Mouse (Mus musculus): Measurements from ENCODE around the gene Tnip3. TPM values are rescaled to one million over a fixed set of nuclear protein-coding genes. Genes with fewer than 3 reads are reported as not detected.

Tnip3 gene
- 0.06 TPM in 1 of 2 replicates, not detected in the other for polyA plus RNA-seq (2015; fragmentation: Nextera tagmentation; extraction: Ambion mirVana)

- WGBS: 78% methylated on average over 5 of the region's 5 CpGs
- no peak within 1 kb of the TSS for H3K9ac ChIP-seq
- H3K4me1 ChIP-seq: no peaks in the 10 kb centered on the region
- no peaks in the 10 kb centered on the region for H3K9me3 ChIP-seq
- no peak for ATAC-seq (ENCODE audit: insufficient number of reproducible peaks, low FRiP score, low TSS enrichment, low read depth)
- H3K4me3 ChIP-seq: no peak within 1 kb of the TSS
- H3K36me3 ChIP-seq: no peaks in the 10 kb centered on the region
- no peak within 1 kb of the TSS for H3K4me2 ChIP-seq
- no peak within 1 kb of the TSS for H3K27ac ChIP-seq
- H3K27me3 ChIP-seq: no peaks in the 10 kb centered on the region
Measured at GRCm38 (mm10) chr6:65525192-65525591, at the start of gene Tnip3. Gene Tnip3, plus strand, starts transcription at chr6:65525313.

GRCm38 (mm10) chr6:65498786-65499185 is 26.3 kb upstream of the Tnip3 start:
- Histone ChIP-seq H3K9me3 (no peaks in the 10 kb centered on the region), H3K9ac (no peak overlapping the region), H3K4me1 (no peaks in the 10 kb centered on the region), H3K27me3 (no peaks in the 10 kb centered on the region), H3K27ac (no peak overlapping the region), H3K4me2 (no peak overlapping the region), H3K4me3 (no peak overlapping the region), H3K36me3 (no peaks in the 10 kb centered on the region)
- ATAC-seq (ENCODE audit: insufficient number of reproducible peaks, low FRiP score, low TSS enrichment, low read depth): no peak

- H3K36me3 ChIP-seq: no peaks in the 10 kb centered on the region
- H3K9ac ChIP-seq: no peak overlapping the region
- H3K27ac ChIP-seq: no peak overlapping the region
- WGBS: 43% methylated on average over 4 of the region's 4 CpGs
- H3K4me3 ChIP-seq: no peak overlapping the region
- no peak for ATAC-seq (ENCODE audit: insufficient number of reproducible peaks, low FRiP score, low TSS enrichment, low read depth)
- H3K4me1 ChIP-seq: no peaks in the 10 kb centered on the region
- no peaks in the 10 kb centered on the region for H3K27me3 ChIP-seq
- H3K4me2 ChIP-seq: no peak overlapping the region
- no peaks in the 10 kb centered on the region for H3K9me3 ChIP-seq
Measured at GRCm38 (mm10) chr6:65510051-65510669, 15.0 kb upstream of the Tnip3 start.

- H3K4me1 ChIP-seq: no peaks in the 10 kb centered on the region
- H3K4me2 ChIP-seq: no peak overlapping the region
- no peak overlapping the region for H3K27ac ChIP-seq
- H3K9ac ChIP-seq: no peak overlapping the region
- WGBS: 86% methylated on average over 3 of the region's 3 CpGs
- no peaks in the 10 kb centered on the region for H3K9me3 ChIP-seq
- no peak for ATAC-seq (ENCODE audit: insufficient number of reproducible peaks, low FRiP score, low TSS enrichment, low read depth)
- no peaks in the 10 kb centered on the region for H3K36me3 ChIP-seq
- no peak overlapping the region for H3K4me3 ChIP-seq
- no peaks in the 10 kb centered on the region for H3K27me3 ChIP-seq
Measured at GRCm38 (mm10) chr6:65513813-65514212, 11.3 kb upstream of the Tnip3 start.

- Histone ChIP-seq H3K27me3 (no peaks in the 10 kb centered on the region), H3K36me3 (no peaks in the 10 kb centered on the region), H3K27ac (no peak overlapping the region), H3K4me1 (no peaks in the 10 kb centered on the region), H3K9ac (no peak overlapping the region), H3K4me3 (no peak overlapping the region), H3K4me2 (no peak overlapping the region), H3K9me3 (no peaks in the 10 kb centered on the region)
- WGBS: 82% methylated on average over 8 of the region's 8 CpGs
- no peak for ATAC-seq (ENCODE audit: insufficient number of reproducible peaks, low FRiP score, low TSS enrichment, low read depth)
Measured at GRCm38 (mm10) chr6:65516759-65517158, 8.4 kb upstream of the Tnip3 start.

- Histone ChIP-seq H3K36me3 (no peaks in the 10 kb centered on the region), H3K9ac (no peak overlapping the region), H3K27ac (no peak overlapping the region), H3K4me1 (no peaks in the 10 kb centered on the region), H3K4me3 (no peak overlapping the region), H3K27me3 (no peaks in the 10 kb centered on the region), H3K9me3 (no peaks in the 10 kb centered on the region), H3K4me2 (no peak overlapping the region)
- no peak for ATAC-seq (ENCODE audit: insufficient number of reproducible peaks, low FRiP score, low TSS enrichment, low read depth)
- 70% methylated on average over 3 of the region's 3 CpGs for WGBS
Measured at GRCm38 (mm10) chr6:65520821-65521220, 4.3 kb upstream of the Tnip3 start.

- no peak overlapping the region for H3K4me3 ChIP-seq
- H3K9ac ChIP-seq: no peak overlapping the region
- H3K4me2 ChIP-seq: no peak overlapping the region
- ATAC-seq (ENCODE audit: insufficient number of reproducible peaks, low FRiP score, low TSS enrichment, low read depth): no peak
- no peaks in the 10 kb centered on the region for H3K9me3 ChIP-seq
- no peaks in the 10 kb centered on the region for H3K27me3 ChIP-seq
- no peaks in the 10 kb centered on the region for H3K4me1 ChIP-seq
- H3K27ac ChIP-seq: no peak overlapping the region
- no peaks in the 10 kb centered on the region for H3K36me3 ChIP-seq
- 61% methylated on average over 1 of the region's 1 CpGs for WGBS
Measured at GRCm38 (mm10) chr6:65527892-65528291, 2.8 kb downstream of the Tnip3 start.

GRCm38 (mm10) chr6:65531232-65531848 is 6.2 kb downstream of the Tnip3 start:
- 67% methylated on average over 3 of the region's 3 CpGs for WGBS
- H3K27ac ChIP-seq: no peak overlapping the region
- no peaks in the 10 kb centered on the region for H3K9me3 ChIP-seq
- H3K36me3 ChIP-seq: no peaks in the 10 kb centered on the region
- ATAC-seq (ENCODE audit: insufficient number of reproducible peaks, low FRiP score, low TSS enrichment, low read depth): no peak
- H3K4me2 ChIP-seq: no peak overlapping the region
- no peaks in the 10 kb centered on the region for H3K27me3 ChIP-seq
- no peak overlapping the region for H3K9ac ChIP-seq
- no peaks in the 10 kb centered on the region for H3K4me1 ChIP-seq
- H3K4me3 ChIP-seq: no peak overlapping the region

- Histone ChIP-seq H3K9me3 (no peaks in the 10 kb centered on the region), H3K4me1 (no peaks in the 10 kb centered on the region), H3K9ac (no peak overlapping the region), H3K4me2 (no peak overlapping the region), H3K27me3 (no peaks in the 10 kb centered on the region), H3K36me3 (no peaks in the 10 kb centered on the region), H3K4me3 (no peak overlapping the region), H3K27ac (no peak overlapping the region)
- ATAC-seq (ENCODE audit: insufficient number of reproducible peaks, low FRiP score, low TSS enrichment, low read depth): no peak
- WGBS: 88% methylated on average over 1 of the region's 1 CpGs
Measured at GRCm38 (mm10) chr6:65533687-65534086, 8.6 kb downstream of the Tnip3 start.

GRCm38 (mm10) chr6:65537327-65537884 is 12.3 kb downstream of the Tnip3 start:
- H3K4me1 ChIP-seq: 0 out of 2 replicates have a peak, but pooled peaks cover 3% of the 10 kb centered on the region
- ATAC-seq (ENCODE audit: insufficient number of reproducible peaks, low FRiP score, low TSS enrichment, low read depth): no peak

GRCm38 (mm10) chr6:65538022-65538652 is 13.0 kb downstream of the Tnip3 start:
- no peak overlapping the region for H3K4me3 ChIP-seq
- H3K9ac ChIP-seq: no peak overlapping the region
- 64% methylated on average over 9 of the region's 9 CpGs for WGBS
- no peaks in the 10 kb centered on the region for H3K36me3 ChIP-seq
- no peak overlapping the region for H3K27ac ChIP-seq
- H3K4me2 ChIP-seq: no peak overlapping the region
- no peaks in the 10 kb centered on the region for H3K27me3 ChIP-seq
- no peaks in the 10 kb centered on the region for H3K9me3 ChIP-seq
- 0 out of 2 replicates have a peak, but pooled peaks cover 3% of the 10 kb centered on the region for H3K4me1 ChIP-seq
- no peak for ATAC-seq (ENCODE audit: insufficient number of reproducible peaks, low FRiP score, low TSS enrichment, low read depth)

More at GRCm38 (mm10) chr6:65537327-65537884, 12.3 kb downstream of the Tnip3 start:
- Histone ChIP-seq H3K27me3 (no peaks in the 10 kb centered on the region), H3K9ac (no peak overlapping the region), H3K4me3 (no peak overlapping the region), H3K9me3 (no peaks in the 10 kb centered on the region), H3K4me2 (no peak overlapping the region), H3K27ac (no peak overlapping the region), H3K36me3 (no peaks in the 10 kb centered on the region)
- 36% methylated on average over 5 of the region's 5 CpGs for WGBS

- no peak overlapping the region for H3K4me3 ChIP-seq
- WGBS: 51% methylated on average over 3 of the region's 3 CpGs
- no peaks in the 10 kb centered on the region for H3K9me3 ChIP-seq
- no peaks in the 10 kb centered on the region for H3K36me3 ChIP-seq
- H3K4me2 ChIP-seq: no peak overlapping the region
- 0 out of 2 replicates have a peak, but pooled peaks cover 3% of the 10 kb centered on the region for H3K4me1 ChIP-seq
- H3K27ac ChIP-seq: no peak overlapping the region
- H3K27me3 ChIP-seq: no peaks in the 10 kb centered on the region
- H3K9ac ChIP-seq: no peak overlapping the region
- ATAC-seq (ENCODE audit: insufficient number of reproducible peaks, low FRiP score, low TSS enrichment, low read depth): no peak
Measured at GRCm38 (mm10) chr6:65538921-65539320, 13.8 kb downstream of the Tnip3 start.

All from limb, embryonic 15.5 days (tissue).